Mouse (Mus musculus) heart, embryonic 13.5 days (tissue): Measurements from ENCODE around the gene Zfp280b. TPM values are rescaled to one million over a fixed set of nuclear protein-coding genes. Genes with fewer than 3 reads are reported as not detected.
A peak's percentile ranks its signal among the peaks of the same experiment; 100 is the strongest.

Source experiments
- ATAC-seq: fragments of 200-750 bp; cut with Nextera tagmentation; 2 replicates; pipeline ENCODE4 v1.8.0; 2017; ENCODE audit warnings: moderate TSS enrichment; ENCODE audit not compliant: insufficient number of reproducible peaks, low FRiP score, low TSS enrichment; ENCODE audit errors: extremely low read depth
- H3K27ac ChIP-seq: fragments of 300-500 bp; sonication (generic); replicated peaks from 2 replicates; pipeline ENCODE4 v1.5.1; 2015; ENCODE audit warnings: moderate library complexity, mild to moderate bottlenecking, inconsistent platforms
- H3K27me3 ChIP-seq: fragments of 300-500 bp; sonication (generic); replicated peaks from 2 replicates; pipeline ENCODE4 v1.6.1; 2015; ENCODE audit warnings: mild to moderate bottlenecking, inconsistent platforms
- H3K36me3 ChIP-seq: fragments of 300-500 bp; sonication (generic); 2 replicates; pipeline ENCODE4 v1.6.1; 2015; ENCODE audit warnings: mild to moderate bottlenecking, inconsistent platforms
- H3K4me1 ChIP-seq: fragments of 300-500 bp; sonication (generic); 2 replicates; pipeline ENCODE4 v1.6.1; 2015; ENCODE audit warnings: inconsistent platforms
- H3K4me2 ChIP-seq: fragments of 300-500 bp; sonication (generic); 2 replicates; pipeline ENCODE4 v1.6.1; 2015; ENCODE audit warnings: inconsistent platforms, mild to moderate bottlenecking, moderate library complexity
- H3K4me3 ChIP-seq: fragments of 300-500 bp; sonication (generic); 2 replicates; pipeline ENCODE4 v1.5.1; 2015; ENCODE audit warnings: moderate library complexity, mild to moderate bottlenecking, inconsistent platforms
- H3K9ac ChIP-seq: fragments of 300-500 bp; sonication (generic); 2 replicates; pipeline ENCODE4 v1.6.1; 2015; ENCODE audit warnings: inconsistent platforms, mild to moderate bottlenecking, moderate library complexity
- H3K9me3 ChIP-seq: fragments of 300-500 bp; sonication (generic); 2 replicates; pipeline ENCODE4 v1.6.1; 2016; ENCODE audit warnings: inconsistent platforms
- WGBS: fragments of 180-500 bp; shearing (Covaris S2); methylation state at CpG from one replicate; pipeline ENCODE4 v1.1.7; 2015; ENCODE audit warnings: mixed read lengths; 5-methylcytosine and 5-hydroxymethylcytosine counted together
- polyA plus RNA-seq: library from polyadenylated mRNA; unstranded; fragments of >200 nt; fragmentation: Nextera tagmentation; extraction: Ambion mirVana; gene quantifications from 2 replicates; pipeline ENCODE4 v1.2.1, GENCODE M21; 2015

Zfp280b gene
- polyA plus RNA-seq, 1 experiment from 2014 or later, result 12.2 TPM

GRCm38 (mm10) chr10:76031511-76032401, 694 bp upstream of the Zfp280b start:
- peak overlapping the region; percentile 79 for H3K27ac ChIP-seq
- peaks cover 33% of the 10 kb centered on the region for H3K4me1 ChIP-seq
- H3K4me2 ChIP-seq, result peak overlapping the region; percentile 79
- 46% methylated on average over 14 of the region's 14 CpGs for WGBS
- H3K4me3 ChIP-seq, result peak overlapping the region; percentile 92
- peaks cover 23% of the 10 kb centered on the region for H3K36me3 ChIP-seq
- H3K27me3 ChIP-seq, result no peaks in the 10 kb centered on the region
- ATAC-seq, result peak; percentile 39
- peak overlapping the region; percentile 97 for H3K9ac ChIP-seq
- H3K9me3 ChIP-seq, result no peaks in the 10 kb centered on the region

DNA sequence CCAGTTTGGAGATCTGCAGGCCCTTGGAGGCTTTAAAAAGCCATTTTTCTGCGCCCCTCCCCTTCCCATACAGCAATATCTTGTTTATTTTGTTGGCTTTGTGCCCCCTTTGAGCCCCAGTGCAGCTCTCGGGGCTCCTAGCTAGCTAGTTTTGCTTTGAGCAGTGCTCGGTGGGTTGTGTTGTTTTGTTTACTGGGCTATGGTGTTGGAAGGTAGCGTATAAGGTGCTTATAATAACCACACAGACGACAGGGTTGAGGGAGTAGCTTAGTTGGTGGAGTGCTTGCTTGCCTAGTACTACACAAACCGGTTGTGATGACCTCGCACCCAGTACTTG, 637 bp downstream of the Zfp280b start:
- no peaks in the 10 kb centered on the region for H3K27me3 ChIP-seq
- H3K4me2 ChIP-seq, result peak overlapping the region; percentile 79
- ATAC-seq, result no peak
- H3K9ac ChIP-seq, result peak overlapping the region; percentile 97
- 18% methylated on average over 7 of the region's 7 CpGs for WGBS
- peak overlapping the region; percentile 92 for H3K4me3 ChIP-seq
- H3K36me3 ChIP-seq, result peaks cover 35% of the 10 kb centered on the region
- H3K4me1 ChIP-seq, result peaks cover 25% of the 10 kb centered on the region
- peak overlapping the region; percentile 79; the same call in 1 of the 2 replicates for H3K27ac ChIP-seq
- no peaks in the 10 kb centered on the region for H3K9me3 ChIP-seq

DNA sequence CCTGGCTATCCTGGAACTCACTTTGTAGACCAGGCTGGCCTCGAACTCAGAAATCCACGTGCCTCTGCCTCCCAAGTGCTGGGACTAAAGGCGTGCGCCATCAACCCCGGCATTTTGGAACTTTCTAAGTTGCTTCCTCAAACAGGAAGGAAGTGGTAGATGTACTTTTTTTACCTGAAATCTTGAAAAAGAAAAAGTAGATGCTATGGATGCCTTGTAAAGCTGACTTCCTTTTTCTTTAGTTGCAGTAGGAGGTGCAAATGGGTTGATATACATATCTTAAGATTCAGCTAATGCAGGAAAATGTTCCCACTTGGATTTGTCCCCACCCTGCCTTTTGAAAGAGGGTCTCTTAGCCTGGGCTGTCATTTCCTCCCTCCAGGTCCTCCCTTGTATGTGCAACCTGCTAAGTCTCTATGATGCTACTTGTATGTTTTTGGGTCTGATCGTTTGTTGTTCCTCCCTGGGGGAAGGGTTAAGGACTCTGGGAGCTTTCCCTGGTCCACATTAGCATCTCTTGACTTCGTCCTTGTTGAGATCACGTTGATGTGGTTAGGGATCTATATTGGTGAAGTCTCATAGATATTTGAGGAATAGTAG, 1.7 kb downstream of the Zfp280b start:
- H3K4me3 ChIP-seq, result peak overlapping the region; percentile 92; the same call in 1 of the 2 replicates
- ATAC-seq, result no peak
- WGBS, result 87% methylated on average over 8 of the region's 8 CpGs

DNA sequence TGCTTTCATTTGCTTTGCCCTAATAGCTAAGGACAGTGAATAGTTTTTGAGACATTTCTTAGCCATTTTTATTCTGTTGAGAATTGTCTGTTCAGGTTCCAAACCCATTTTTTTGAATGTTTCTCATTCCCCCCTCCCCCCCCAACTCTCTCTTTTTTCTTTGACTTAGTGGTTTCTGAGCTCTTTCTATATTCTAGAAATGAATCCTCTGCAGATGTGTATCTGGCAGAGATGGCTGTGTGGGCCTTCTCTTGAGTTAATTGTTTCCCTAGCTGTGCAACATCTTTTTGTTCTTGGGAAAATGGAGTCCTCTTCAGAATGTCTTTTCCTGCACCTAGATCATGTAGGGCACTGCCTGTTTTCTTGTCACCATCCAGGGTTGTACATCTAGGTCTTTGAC, 2.8 kb downstream of the Zfp280b start:
- H3K4me2 ChIP-seq, result no peak overlapping the region
- ATAC-seq, result no peak
- H3K36me3 ChIP-seq, result peaks cover 56% of the 10 kb centered on the region
- H3K27me3 ChIP-seq, result no peaks in the 10 kb centered on the region
- no peak overlapping the region for H3K4me3 ChIP-seq
- H3K9ac ChIP-seq, result no peak overlapping the region
- H3K4me1 ChIP-seq, result peaks cover 22% of the 10 kb centered on the region
- no peak overlapping the region for H3K27ac ChIP-seq
- no peaks in the 10 kb centered on the region for H3K9me3 ChIP-seq

More for the DNA sequence above, 1.7 kb downstream of the Zfp280b start:
- peaks cover 45% of the 10 kb centered on the region for H3K36me3 ChIP-seq
- no peak overlapping the region for H3K9ac ChIP-seq
- H3K27ac ChIP-seq, result no peak overlapping the region
- H3K27me3 ChIP-seq, result no peaks in the 10 kb centered on the region
- H3K9me3 ChIP-seq, result no peaks in the 10 kb centered on the region
- H3K4me2 ChIP-seq, result peak overlapping the region; percentile 79
- H3K4me1 ChIP-seq, result peaks cover 22% of the 10 kb centered on the region

DNA sequence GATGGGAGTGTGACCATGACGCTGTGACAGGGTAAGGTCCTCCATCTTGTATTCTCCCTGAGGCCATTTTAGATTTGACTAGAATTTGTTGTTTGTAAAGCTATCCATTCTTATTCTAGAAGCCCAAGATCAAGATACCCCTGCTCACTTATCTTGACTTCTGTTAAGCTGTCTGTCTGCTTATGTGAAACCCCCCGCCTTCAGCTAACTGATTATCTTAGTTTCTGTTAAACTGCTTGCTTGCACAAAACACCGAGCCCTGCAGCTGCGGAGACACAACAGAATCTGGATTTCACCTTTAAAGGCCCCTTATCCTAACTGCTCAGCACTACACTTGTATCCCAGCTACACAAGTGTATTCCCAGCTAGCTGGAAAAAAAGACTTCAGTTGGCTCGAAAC, 4.5 kb downstream of the Zfp280b start:
- no peaks in the 10 kb centered on the region for H3K9me3 ChIP-seq
- WGBS, result 85% methylated on average over 5 of the region's 5 CpGs
- H3K27me3 ChIP-seq, result no peaks in the 10 kb centered on the region
- no peak overlapping the region for H3K27ac ChIP-seq
- ATAC-seq, result no peak
- H3K9ac ChIP-seq, result no peak overlapping the region
- H3K36me3 ChIP-seq, result peaks cover 71% of the 10 kb centered on the region
- H3K4me3 ChIP-seq, result no peak overlapping the region
- H3K4me2 ChIP-seq, result no peak overlapping the region
- H3K4me1 ChIP-seq, result peaks cover 18% of the 10 kb centered on the region

- no peaks in the 10 kb centered on the region for H3K27me3 ChIP-seq
- no peak overlapping the region for H3K9ac ChIP-seq
- H3K4me3 ChIP-seq, result no peak overlapping the region
- peaks cover 10% of the 10 kb centered on the region for H3K4me1 ChIP-seq
- H3K36me3 ChIP-seq, result peaks cover 31% of the 10 kb centered on the region
- no peaks in the 10 kb centered on the region for H3K9me3 ChIP-seq
- H3K27ac ChIP-seq, result no peak overlapping the region
- no peak overlapping the region for H3K4me2 ChIP-seq
- WGBS, result 50% methylated on average over 5 of the region's 5 CpGs
- no peak for ATAC-seq
Observed at GRCm38 (mm10) chr10:76045343-76045742, 12.9 kb downstream of the Zfp280b start.

DNA sequence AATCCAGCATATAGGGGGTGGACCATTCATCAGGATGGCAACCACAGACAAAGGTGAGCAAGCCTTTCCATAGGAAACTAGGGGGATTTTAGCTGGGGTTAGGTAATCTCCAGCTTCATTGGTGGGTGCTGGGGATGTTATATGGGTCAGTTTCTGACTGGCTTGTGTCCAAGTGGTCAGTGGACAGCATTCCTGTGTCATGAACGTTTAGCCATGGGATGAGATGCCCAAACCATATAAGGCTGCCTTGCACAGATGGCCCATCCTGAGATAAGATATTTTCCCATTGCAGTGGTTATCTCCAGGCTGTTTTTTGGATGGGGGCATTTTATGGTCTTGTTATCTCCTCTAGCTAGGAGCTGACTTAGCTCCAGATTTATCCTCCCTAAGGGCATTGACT, 14.3 kb downstream of the Zfp280b start:
- H3K9ac ChIP-seq, result no peak overlapping the region
- H3K9me3 ChIP-seq, result no peaks in the 10 kb centered on the region
- peaks cover 17% of the 10 kb centered on the region for H3K36me3 ChIP-seq
- no peak overlapping the region for H3K4me3 ChIP-seq
- 0% methylated on average over 1 of the region's 1 CpGs for WGBS
- H3K27me3 ChIP-seq, result no peaks in the 10 kb centered on the region
- no peak overlapping the region for H3K4me2 ChIP-seq
- no peak overlapping the region for H3K27ac ChIP-seq
- H3K4me1 ChIP-seq, result peaks cover 10% of the 10 kb centered on the region
- ATAC-seq, result no peak

GRCm38 (mm10) chr10:76047182-76047869, 14.9 kb downstream of the Zfp280b start:
- H3K4me1 ChIP-seq, result peaks cover 10% of the 10 kb centered on the region
- H3K27me3 ChIP-seq, result no peaks in the 10 kb centered on the region
- no peak overlapping the region for H3K4me3 ChIP-seq
- no peak for ATAC-seq
- no peak overlapping the region for H3K9ac ChIP-seq
- H3K27ac ChIP-seq, result no peak overlapping the region
- H3K4me2 ChIP-seq, result no peak overlapping the region
- H3K36me3 ChIP-seq, result peaks cover 17% of the 10 kb centered on the region
- WGBS, result 29% methylated on average over 5 of the region's 5 CpGs
- 0 out of 2 replicates have a peak, but pooled peaks cover under 1% of the 10 kb centered on the region for H3K9me3 ChIP-seq

DNA sequence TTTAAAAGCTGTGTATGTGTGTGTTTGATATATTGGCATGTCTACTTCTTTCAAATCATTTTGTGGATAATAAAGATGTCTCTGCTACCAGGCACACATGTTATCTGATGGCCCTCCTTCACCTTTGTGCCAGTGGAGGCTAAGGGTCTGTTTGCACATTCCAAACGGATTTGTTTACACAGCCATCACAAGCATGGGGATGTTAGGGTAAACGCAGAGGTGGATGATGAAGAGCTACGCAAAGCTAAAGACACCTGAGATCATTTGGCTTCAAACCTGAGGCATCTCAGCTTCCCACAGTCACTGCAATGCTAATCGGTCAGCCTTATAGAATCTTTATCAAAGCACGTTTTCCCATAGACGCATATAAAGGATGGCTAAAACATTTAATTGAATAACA, 16.5 kb downstream of the Zfp280b start:
- Histone ChIP-seq H3K27me3 (no peaks in the 10 kb centered on the region), H3K36me3 (0 out of 2 replicates have a peak, but pooled peaks cover 6% of the 10 kb centered on the region), H3K4me2 (no peak overlapping the region), H3K27ac (no peak overlapping the region), H3K4me3 (no peak overlapping the region), H3K4me1 (peaks cover 10% of the 10 kb centered on the region), H3K9me3 (0 out of 2 replicates have a peak, but pooled peaks cover 3% of the 10 kb centered on the region), H3K9ac (no peak overlapping the region)
- WGBS, result 46% methylated on average over 6 of the region's 6 CpGs
- no peak for ATAC-seq

GRCm38 (mm10) chr10:76051860-76052259, 19.4 kb downstream of the Zfp280b start:
- no peaks in the 10 kb centered on the region for H3K36me3 ChIP-seq
- WGBS, result 76% methylated on average over 11 of the region's 11 CpGs
- H3K27ac ChIP-seq, result no peak overlapping the region
- H3K4me1 ChIP-seq, result peaks cover 7% of the 10 kb centered on the region
- 0 out of 2 replicates have a peak, but pooled peaks cover 3% of the 10 kb centered on the region for H3K9me3 ChIP-seq
- ATAC-seq, result no peak
- H3K27me3 ChIP-seq, result no peaks in the 10 kb centered on the region
- H3K9ac ChIP-seq, result no peak overlapping the region
- H3K4me3 ChIP-seq, result no peak overlapping the region
- H3K4me2 ChIP-seq, result no peak overlapping the region

DNA sequence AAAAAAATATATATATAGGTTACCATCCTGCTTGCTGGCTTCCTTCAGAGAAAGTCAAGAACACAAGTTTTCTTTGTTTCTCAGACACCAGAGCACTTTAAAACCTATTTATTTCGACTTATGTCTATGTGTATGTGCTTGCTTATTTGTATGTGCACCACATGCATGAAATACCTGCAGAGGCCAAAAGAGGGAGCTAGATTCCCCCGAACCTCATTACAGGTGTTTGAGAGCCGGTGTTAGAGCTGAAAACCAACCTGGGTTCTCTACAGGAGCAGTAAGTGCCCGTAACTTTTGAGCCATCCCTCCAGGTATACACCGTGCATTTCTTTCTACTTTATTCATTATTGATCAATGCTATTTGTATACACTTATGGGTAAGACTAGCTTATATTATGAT, 30.0 kb downstream of the Zfp280b start:
- no peaks in the 10 kb centered on the region for H3K4me1 ChIP-seq
- no peaks in the 10 kb centered on the region for H3K27me3 ChIP-seq
- no peak overlapping the region for H3K9ac ChIP-seq
- no peak for ATAC-seq
- H3K9me3 ChIP-seq, result no peaks in the 10 kb centered on the region
- H3K36me3 ChIP-seq, result no peaks in the 10 kb centered on the region
- no peak overlapping the region for H3K4me2 ChIP-seq
- no peak overlapping the region for H3K27ac ChIP-seq
- H3K4me3 ChIP-seq, result no peak overlapping the region
- 83% methylated on average over 5 of the region's 5 CpGs for WGBS
